Mouse (Mus musculus): ENCODE measurements around the gene Phox2a. TPM values are rescaled to one million over a fixed set of nuclear protein-coding genes. Genes with fewer than 3 reads are reported as not detected.

The Phox2a gene
- polyA plus RNA-seq, 1 experiment, result not detected

DNA sequence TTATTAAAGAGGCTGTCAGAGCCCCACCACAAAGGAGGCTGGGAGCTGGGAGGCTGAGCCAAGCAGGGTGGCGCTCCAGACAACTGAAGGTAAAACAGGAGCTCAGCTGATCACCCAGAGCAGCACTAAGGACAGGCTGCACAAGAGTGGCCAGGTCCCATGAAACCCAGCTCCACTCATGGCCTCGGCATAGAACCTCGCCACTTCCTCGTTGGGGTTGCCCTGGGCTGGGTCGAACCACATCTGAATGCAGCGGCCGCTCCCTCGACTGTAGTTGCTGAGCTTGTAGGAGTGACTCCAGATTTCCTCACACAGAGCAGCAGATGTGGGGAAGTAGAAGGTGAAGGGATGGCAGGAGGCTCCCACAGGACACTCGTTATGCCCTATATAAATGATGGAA, 40.2 kb downstream of the Phox2a start:
- TF ChIP-seq CTCF (IDR thresholded peaks at IDR 0.05; ENCODE audit: extremely low read depth, insufficient read depth, low read length) (no peak), POLR2A (IDR thresholded peaks at IDR 0.05; ENCODE audit: extremely low read depth, insufficient read depth, low read length) (no peak)
- H3K27ac ChIP-seq (ENCODE audit: insufficient read depth, low read length), result no peak overlapping the region
- H3K4me3 ChIP-seq (ENCODE audit: insufficient read depth, low read length), result no peak overlapping the region
- H3K4me1 ChIP-seq (ENCODE audit: control insufficient read depth, insufficient read depth, low read length), result no peaks in the 10 kb centered on the region

DNA sequence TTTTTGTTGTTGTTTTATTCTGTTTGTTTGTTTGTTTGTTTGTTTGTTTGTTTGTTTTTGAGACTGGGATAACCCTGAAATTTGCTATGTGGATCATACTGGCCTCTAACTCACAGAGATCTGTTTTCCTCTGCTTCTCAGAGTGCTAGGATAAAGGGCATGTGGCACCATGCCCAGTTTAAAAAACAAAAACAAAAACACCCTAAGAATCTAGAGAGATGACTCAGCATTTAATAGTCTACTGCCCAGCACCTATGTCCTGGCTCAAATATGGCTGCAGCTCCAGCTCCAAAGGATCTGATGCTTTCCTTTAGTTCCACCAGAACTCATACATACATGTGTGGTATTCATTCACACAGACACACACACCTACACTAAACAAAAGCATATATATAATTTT, 42.9 kb downstream of the Phox2a start:
- Histone ChIP-seq H3K27ac (ENCODE audit: insufficient read depth, low read length) (no peak overlapping the region), H3K4me3 (ENCODE audit: insufficient read depth, low read length) (no peak overlapping the region), H3K4me1 (ENCODE audit: control insufficient read depth, insufficient read depth, low read length) (no peaks in the 10 kb centered on the region)
- no peak for TF ChIP-seq POLR2A (IDR thresholded peaks at IDR 0.05; ENCODE audit: extremely low read depth, insufficient read depth, low read length)
- no peak for TF ChIP-seq CTCF (IDR thresholded peaks at IDR 0.05; ENCODE audit: extremely low read depth, insufficient read depth, low read length)

DNA sequence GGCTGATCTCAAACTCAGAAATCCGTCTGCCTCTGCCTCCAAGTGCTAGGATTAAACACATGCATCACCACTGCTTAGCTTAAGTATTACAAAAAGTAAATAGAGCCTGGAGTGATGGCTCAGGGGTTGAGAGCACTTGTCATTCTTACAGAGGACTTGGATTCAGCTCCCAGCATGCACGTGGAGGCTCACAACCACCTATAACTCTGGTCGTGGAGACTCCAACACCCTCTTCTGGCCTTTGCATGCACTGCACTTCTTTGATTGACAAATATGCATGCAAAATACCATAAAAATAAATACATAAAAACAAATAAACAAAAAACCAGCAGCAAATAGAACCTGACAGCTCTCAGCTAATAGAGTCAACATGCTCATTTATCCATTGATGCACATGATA, 44.2 kb downstream of the Phox2a start:
- Histone ChIP-seq H3K27ac (ENCODE audit: insufficient read depth, low read length) (no peak overlapping the region), H3K4me3 (ENCODE audit: insufficient read depth, low read length) (no peak overlapping the region), H3K4me1 (ENCODE audit: control insufficient read depth, insufficient read depth, low read length) (no peaks in the 10 kb centered on the region)
- TF ChIP-seq CTCF (IDR thresholded peaks at IDR 0.05; ENCODE audit: extremely low read depth, insufficient read depth, low read length) (no peak), POLR2A (IDR thresholded peaks at IDR 0.05; ENCODE audit: extremely low read depth, insufficient read depth, low read length) (no peak)

DNA sequence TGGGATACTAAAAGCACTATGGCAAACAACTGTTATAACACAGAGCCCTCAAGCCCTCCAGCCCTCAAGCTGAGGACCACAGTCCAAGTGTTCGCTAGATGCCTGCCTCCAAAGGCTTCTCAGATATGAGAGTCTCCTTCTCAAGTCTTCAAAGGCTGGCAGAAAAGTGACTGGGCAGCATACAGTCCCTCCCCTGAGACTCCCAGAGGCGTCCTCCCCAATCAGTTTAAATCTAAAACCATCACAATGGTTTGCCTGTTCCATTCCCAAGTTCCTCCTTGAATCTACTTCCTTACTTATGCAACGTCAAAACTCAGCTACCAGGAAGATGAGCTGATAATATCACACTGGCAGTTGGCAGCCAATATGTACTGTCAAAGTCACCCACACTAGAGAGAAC, 45.3 kb downstream of the Phox2a start, which contains the start of gene Anapc15:
Gene Anapc15, plus strand, starts transcription at position 301 of the 400 bp plus-strand sequence.
- TF ChIP-seq POLR2A (IDR thresholded peaks at IDR 0.05; ENCODE audit: extremely low read depth, insufficient read depth, low read length) (no peak), CTCF (IDR thresholded peaks at IDR 0.05; ENCODE audit: extremely low read depth, insufficient read depth, low read length) (no peak)
- H3K27ac ChIP-seq (ENCODE audit: insufficient read depth, low read length), result no peak within 1 kb of the TSS
- H3K4me3 ChIP-seq (ENCODE audit: insufficient read depth, low read length), result no peak within 1 kb of the TSS
- no peaks in the 10 kb centered on the region for H3K4me1 ChIP-seq (ENCODE audit: control insufficient read depth, insufficient read depth, low read length)

- TF ChIP-seq CTCF (IDR thresholded peaks at IDR 0.05; ENCODE audit: extremely low read depth, insufficient read depth, low read length) (no peak), POLR2A (IDR thresholded peaks at IDR 0.05; ENCODE audit: extremely low read depth, insufficient read depth, low read length) (no peak)
- Histone ChIP-seq H3K27ac (ENCODE audit: insufficient read depth, low read length) (no peak overlapping the region), H3K4me1 (ENCODE audit: control insufficient read depth, insufficient read depth, low read length) (peaks cover 2% of the 10 kb centered on the region; the same call in 1 of the 2 replicates), H3K4me3 (ENCODE audit: insufficient read depth, low read length) (no peak overlapping the region)
Measured at GRCm38 (mm10) chr7:101866491-101867265, 48.6 kb downstream of the Phox2a start.

GRCm38 (mm10) chr7:101867482-101867881, 49.4 kb downstream of the Phox2a start:
- no peak overlapping the region for H3K4me3 ChIP-seq (ENCODE audit: insufficient read depth, low read length)
- peaks cover 2% of the 10 kb centered on the region; the same call in 1 of the 2 replicates for H3K4me1 ChIP-seq (ENCODE audit: control insufficient read depth, insufficient read depth, low read length)
- no peak overlapping the region for H3K27ac ChIP-seq (ENCODE audit: insufficient read depth, low read length)
- TF ChIP-seq POLR2A (IDR thresholded peaks at IDR 0.05; ENCODE audit: extremely low read depth, insufficient read depth, low read length) (no peak), CTCF (IDR thresholded peaks at IDR 0.05; ENCODE audit: extremely low read depth, insufficient read depth, low read length) (no peak)

- H3K27ac ChIP-seq (ENCODE audit: insufficient read depth, low read length), result no peak overlapping the region
- TF ChIP-seq POLR2A (IDR thresholded peaks at IDR 0.05; ENCODE audit: extremely low read depth, insufficient read depth, low read length), result no peak
- no peak for TF ChIP-seq CTCF (IDR thresholded peaks at IDR 0.05; ENCODE audit: extremely low read depth, insufficient read depth, low read length)
- H3K4me1 ChIP-seq (ENCODE audit: control insufficient read depth, insufficient read depth, low read length), result peaks cover 2% of the 10 kb centered on the region; the same call in 1 of the 2 replicates
- H3K4me3 ChIP-seq (ENCODE audit: insufficient read depth, low read length), result no peak overlapping the region
Measured at GRCm38 (mm10) chr7:101868241-101869162, 50.4 kb downstream of the Phox2a start.

- H3K4me1 ChIP-seq (ENCODE audit: control insufficient read depth, insufficient read depth, low read length), result peaks cover 2% of the 10 kb centered on the region; the same call in 1 of the 2 replicates
- no peak overlapping the region for H3K27ac ChIP-seq (ENCODE audit: insufficient read depth, low read length)
- no peak for TF ChIP-seq POLR2A (IDR thresholded peaks at IDR 0.05; ENCODE audit: extremely low read depth, insufficient read depth, low read length)
- TF ChIP-seq CTCF (IDR thresholded peaks at IDR 0.05; ENCODE audit: extremely low read depth, insufficient read depth, low read length), result no peak
- H3K4me3 ChIP-seq (ENCODE audit: insufficient read depth, low read length), result no peak overlapping the region
Measured at GRCm38 (mm10) chr7:101869163-101869500, 51.0 kb downstream of the Phox2a start.

DNA sequence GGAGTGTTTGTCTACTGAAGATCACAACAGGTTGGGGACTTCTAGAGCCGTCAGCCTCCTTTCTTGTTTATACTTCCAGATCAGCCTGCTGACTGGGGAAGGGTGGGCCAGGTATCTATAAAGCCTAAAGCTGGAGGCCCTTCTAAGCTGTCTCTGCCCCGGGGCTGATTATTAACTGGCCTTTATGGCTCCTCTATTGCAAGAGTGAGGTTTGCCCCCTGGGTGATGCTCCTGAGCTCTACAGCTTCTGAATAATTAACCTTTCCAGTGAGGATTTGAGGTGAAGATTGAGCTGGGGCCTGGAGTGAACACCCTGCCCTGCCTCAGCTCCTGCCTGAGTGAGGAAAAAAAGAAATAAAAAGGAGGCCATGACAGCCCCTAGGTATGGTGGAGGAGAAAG, 52.5 kb downstream of the Phox2a start, which contains the start of gene Folr1:
Gene Folr1, minus strand, starts transcription at position 160 of the 400 bp plus-strand sequence.
- Histone ChIP-seq H3K27ac (ENCODE audit: insufficient read depth, low read length) (no peak within 1 kb of the TSS), H3K4me1 (ENCODE audit: control insufficient read depth, insufficient read depth, low read length) (peaks cover 2% of the 10 kb centered on the region; the same call in 1 of the 2 replicates), H3K4me3 (ENCODE audit: insufficient read depth, low read length) (no peak within 1 kb of the TSS)
- TF ChIP-seq CTCF (IDR thresholded peaks at IDR 0.05; ENCODE audit: extremely low read depth, insufficient read depth, low read length) (no peak), POLR2A (IDR thresholded peaks at IDR 0.05; ENCODE audit: extremely low read depth, insufficient read depth, low read length) (no peak)

Data from cortical plate, adult 2 months (tissue).